Mouse (Mus musculus): Measurements from ENCODE around the gene Ccdc162. TPM values are rescaled to one million over a fixed set of nuclear protein-coding genes. Genes with fewer than 3 reads are reported as not detected.
"Not testable (repeated sequence)": the region's sequence is repeated elsewhere in the genome, so short reads cannot be mapped to it uniquely, and the experiment has no call there.

Gene Ccdc162
- total RNA-seq, 2 experiments from 2014 or later: 0.38 to 0.88 TPM

DNA sequence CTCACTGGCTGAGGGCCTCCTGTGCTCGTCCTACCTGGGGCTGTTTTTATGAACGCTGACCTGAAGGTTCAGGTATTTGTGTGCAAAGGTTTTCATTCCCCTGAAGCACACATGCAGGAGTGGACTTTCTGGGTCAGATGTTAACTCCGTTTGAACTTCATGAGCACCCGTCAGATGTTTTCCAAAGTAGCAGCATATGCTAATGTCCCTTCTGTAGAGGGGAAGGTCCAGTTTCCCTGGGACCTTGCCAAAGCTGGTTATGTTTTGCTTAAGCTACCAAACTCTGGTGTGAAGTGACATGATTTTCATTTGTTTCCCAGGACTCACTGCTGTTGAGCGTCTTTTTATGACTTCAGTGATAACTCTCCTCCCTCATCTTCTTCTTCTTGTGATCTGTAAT is 16.8 kb downstream of the Ccdc162 start:
- no peak for DNase-seq
- intact Hi-C loops (cut with DNase I): loop anchor here (10.0 kb wide), 2 partner anchors 115 to 595 kb away; no protein-coding TSS in a partner anchor

DNA sequence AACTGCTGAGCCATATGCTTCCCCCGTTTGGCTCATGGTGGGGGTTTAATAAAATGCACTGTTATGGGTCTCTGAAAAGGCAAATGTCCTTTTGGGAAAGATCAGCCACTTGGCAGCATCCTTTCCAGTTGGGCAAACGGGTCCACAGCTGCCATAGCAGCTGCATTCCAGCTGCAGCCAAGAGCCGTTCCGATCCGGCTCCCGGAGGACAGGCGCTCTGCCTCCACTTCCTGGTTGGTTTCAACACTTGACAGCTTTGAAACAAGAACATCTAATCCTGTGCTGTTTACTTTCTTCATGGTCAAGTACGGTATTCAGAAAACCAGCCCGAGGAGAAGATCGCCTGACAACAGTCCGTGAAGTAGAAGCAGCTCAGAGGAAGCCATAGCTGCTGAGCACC is 19.4 kb downstream of the Ccdc162 start:
- DNase-seq: no peak
- intact Hi-C loops (cut with DNase I): loop anchor here (10.0 kb wide), 2 partner anchors 118 to 598 kb away; no protein-coding TSS in a partner anchor

DNA sequence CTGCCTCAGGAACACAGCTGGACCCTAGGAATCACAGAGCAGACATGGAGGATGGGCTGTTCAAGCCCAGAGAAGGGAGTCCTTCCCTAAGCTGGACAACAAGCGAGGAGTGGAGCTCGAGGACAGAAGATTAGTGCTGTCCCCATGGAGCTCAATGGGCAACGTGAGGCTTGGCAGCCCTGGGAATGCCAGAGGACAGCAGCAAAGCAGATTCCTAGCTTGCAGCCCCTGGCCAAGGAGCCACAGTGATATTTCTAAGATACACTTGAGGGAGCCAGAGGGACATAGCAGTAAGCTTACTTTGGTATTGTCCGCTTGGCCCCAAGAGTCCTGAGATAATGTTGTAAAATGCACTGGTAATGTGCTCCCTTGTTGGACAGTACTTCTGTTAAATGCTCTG is 25.5 kb downstream of the Ccdc162 start:
- intact Hi-C loops (cut with DNase I): loop anchor here (10.0 kb wide), 2 partner anchors 124 to 604 kb away; no protein-coding TSS in a partner anchor
- DNase-seq: no peak

DNA sequence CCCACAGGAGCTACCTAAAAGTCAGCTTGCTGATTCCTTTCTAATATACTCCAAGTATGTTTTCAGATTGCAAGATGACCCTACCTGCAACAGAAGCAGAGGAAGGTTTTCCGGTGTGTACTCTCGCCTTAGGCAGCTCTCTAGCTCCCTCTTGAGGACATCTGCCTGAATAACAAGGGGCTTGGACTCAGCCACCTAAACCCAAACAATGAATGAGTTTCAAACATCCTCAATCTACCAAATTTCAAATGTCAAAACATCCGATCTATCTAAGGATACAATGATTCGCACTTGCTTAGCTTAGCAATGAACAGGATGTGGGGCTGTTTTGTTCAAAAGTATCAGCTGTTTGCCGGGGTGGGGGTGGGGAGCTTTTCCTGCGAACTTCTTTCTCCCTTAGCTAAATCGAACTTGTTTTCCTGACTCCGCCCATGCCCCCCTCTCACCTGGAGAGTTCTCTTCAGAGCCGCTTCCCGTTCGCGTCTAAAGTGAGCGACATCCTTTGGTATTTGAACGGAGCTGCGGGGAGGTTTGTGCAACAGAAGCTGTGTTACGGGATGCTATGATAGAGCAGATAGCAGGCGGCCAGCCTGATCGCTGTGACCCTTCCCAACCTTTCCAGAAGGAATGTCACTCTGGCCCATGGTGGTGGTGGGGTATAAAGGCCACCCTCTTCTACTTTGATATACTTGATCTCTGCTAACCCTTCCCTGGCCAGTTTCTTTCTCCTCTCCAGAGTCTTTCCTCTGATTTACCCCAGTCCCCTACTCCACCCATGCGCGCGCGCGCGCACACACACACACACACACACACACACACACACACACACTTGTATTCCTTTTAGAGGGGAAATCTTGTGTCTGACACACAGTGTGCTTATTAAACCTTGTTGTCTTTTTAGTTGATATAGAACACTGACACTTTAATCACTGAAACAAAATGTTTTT is 26.2 kb downstream of the Ccdc162 start:
- peak; percentile 58 for DNase-seq
- intact Hi-C loops (cut with DNase I): loop anchor here (10.0 kb wide), 3 partner anchors 125 to 605 kb away; partner anchors contain the start of genes Ak9 and Fig4

DNA sequence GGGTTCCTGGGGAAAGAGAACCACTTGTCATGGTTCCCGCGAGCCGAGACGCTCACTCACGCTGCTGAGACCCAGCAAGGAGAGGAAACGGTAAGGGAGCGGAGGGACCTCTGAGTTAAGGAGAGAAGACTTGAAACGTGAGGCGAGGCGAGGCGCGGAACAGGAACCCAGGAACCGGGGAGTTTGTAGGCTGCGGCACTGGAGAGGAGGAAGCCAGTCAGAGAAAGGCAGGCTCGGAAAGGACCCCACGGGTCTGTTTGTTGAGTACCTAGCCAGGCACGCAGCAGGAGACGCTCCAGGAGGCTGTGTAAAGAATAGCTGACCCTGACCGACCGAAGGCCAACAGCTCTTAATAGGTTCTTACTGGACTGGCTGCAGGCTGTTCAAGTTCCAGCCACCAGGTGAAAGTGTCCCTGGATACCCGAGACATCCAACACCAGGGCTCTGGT is 31.9 kb downstream of the Ccdc162 start:
- intact Hi-C loops (cut with DNase I): loop anchor here (10.0 kb wide), 1 partner anchor 380 kb away; the partner anchor contains the start of genes Ak9 and Fig4
- DNase-seq: no peak

DNA sequence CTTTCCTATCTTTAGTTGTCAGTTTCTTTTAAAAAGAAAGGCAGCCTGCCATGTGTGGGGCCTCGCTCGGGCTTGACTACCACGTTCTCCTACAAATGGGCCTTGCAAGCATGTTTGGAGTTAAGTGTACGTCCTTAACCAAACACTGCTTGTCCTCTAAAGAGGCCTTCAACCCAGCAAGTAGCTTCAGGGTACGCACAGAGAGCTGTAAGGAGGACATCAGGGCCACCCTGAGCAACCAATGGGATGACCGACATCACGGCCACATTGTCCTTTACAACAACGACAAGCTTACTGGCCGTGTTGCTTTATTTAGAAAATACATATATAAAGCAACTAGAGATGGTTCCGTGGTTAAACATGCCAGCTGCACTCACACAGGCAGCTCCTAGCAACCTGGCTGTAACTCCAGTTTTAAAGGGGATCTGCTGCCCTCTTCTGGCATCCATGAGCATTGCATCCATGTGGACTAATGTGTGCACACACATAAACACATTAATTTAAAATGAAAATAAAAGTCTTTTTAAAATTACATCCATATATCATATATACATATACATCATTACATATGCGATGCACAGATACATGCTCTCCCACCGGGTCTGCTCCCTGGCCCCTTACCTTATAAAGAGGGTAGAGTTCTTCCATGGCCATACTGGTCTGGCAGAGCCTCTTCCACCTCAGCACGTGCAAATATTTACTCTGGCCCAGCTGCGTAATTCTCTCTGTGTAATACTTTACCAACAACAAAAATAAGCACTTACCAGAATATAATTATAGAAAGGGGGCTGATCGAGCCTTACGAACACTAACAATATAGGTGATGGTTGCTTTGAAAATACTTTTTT is 33.7 kb downstream of the Ccdc162 start:
- intact Hi-C loops (cut with DNase I): loop anchor here (10.0 kb wide), 1 partner anchor 378 kb away; the partner anchor contains the start of genes Ak9 and Fig4
- peak; percentile 83 for DNase-seq

DNA sequence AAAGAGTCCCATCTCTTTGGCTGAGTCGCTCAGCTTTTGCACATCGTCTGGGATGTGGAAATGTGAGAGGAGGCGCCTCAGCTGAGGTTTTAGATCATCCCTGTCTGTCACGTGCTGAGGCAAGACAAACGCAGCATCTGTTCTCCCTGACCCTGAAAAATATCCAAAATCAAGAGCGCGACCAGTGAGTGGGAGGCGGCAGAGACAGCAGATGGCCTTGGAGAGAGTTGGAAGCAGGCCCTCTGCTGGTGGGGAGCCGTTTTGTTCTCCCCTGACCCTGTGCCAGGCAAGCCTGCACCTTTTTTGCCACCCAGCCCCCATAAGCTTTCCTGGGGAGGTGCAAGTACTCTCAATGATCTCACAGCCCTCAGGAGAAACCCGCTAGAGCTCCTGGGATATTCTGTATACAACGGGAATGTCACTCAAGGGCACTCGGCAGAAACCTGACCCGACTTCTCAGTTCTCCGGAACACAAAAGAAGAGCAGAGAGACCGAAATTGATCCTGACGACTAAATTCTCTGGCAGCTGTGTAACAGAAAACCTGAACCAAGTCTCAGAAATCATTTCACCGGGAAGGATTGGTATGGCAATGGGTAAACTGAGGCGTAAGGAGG is 37.6 kb downstream of the Ccdc162 start:
- DNase-seq: peak; percentile 91
- intact Hi-C loops (cut with DNase I): no loop called here

DNA sequence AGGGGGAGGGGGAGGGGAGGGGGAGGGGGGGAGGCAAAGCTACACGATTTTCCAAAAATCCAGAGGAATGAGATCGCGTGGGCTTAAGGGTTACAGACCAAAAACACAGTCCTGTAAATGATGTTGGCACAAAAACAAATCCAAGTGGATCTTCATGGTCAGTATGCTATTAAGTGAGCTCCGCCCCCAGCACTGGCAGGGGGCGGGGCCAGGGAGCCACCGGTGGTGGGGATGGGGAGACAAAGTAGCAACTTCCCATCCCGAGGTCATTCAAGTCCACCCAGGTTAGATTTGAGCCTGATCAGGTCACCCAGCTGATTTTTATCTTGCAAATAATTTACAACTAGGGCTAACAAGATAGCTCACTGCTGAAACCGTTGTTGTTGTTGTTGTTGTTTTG is 39.0 kb downstream of the Ccdc162 start:
- intact Hi-C loops (cut with DNase I): no loop called here
- no peak for DNase-seq

DNA sequence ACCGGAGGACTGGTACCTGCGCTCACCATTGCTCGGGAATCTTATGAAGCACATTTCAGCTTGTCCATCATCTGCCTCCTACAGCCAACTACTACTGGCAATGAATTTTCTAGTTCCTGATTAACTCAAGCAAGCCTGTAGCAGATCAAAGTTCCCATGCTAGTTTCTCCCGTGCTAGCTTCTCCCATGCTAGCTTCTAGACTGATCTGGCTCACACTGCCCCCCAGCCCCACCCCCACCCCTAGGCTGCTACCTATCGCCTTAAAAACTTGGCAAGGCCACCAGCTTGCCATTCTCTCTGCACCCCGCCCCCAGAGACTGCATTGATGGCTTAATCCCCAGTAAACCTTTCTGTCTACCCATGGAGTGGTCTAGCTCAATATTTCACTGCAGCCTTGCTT is 39.8 kb downstream of the Ccdc162 start:
- intact Hi-C loops (cut with DNase I): no loop called here
- no peak for DNase-seq

DNA sequence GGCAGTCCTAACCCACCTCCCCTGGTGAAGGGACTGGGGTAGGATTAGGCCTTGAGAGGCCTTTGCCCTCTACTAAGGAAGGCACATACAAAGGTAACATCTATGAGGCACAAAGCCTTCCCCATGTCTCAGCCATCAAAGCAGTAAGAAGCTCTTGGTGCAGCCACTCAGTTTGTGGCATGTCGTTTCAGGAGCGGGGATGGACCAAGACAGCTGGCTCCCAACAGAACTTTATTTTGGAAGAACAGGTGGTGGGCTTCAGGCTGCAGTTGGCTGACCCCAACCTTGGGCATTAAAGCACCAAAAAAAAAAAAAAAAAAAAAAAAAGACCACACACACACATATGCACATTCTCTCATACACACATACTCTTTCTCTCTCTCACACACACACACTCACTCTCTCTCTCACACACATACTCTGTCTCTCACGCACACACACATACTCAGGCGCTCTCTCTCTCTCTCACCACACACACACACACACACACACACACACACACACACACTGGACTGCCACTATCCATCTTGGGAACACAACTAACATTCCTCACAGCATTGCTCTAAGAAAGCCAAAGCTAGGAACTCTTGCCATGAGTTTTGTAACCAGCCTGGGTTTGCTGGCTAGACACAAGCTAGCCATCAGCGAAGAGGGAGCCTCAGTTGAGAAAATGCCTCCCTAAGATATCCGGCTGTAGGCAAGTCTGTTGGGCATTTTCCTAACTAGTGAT is 40.4 kb downstream of the Ccdc162 start:
- no peak for DNase-seq
- intact Hi-C loops (cut with DNase I): no loop called here

DNA sequence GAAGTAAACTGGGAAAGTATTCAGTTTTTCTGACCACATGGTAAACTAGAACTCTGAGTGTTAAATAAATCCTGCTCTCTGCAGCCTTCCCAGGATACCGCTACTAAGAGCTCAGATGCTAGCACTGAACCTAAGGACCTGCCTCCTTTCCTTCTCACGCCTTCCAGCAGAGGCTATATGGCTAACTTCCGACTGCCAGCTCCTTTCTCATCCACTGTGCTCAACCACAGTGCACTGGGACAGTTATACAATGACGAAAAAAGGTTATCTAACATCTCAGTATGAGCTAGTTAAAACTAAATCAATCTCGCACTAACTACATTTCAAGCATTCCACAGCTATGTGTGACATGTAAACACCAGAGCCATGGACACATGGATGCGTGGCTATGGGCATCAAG is 41.2 kb downstream of the Ccdc162 start:
- intact Hi-C loops (cut with DNase I): no loop called here

DNA sequence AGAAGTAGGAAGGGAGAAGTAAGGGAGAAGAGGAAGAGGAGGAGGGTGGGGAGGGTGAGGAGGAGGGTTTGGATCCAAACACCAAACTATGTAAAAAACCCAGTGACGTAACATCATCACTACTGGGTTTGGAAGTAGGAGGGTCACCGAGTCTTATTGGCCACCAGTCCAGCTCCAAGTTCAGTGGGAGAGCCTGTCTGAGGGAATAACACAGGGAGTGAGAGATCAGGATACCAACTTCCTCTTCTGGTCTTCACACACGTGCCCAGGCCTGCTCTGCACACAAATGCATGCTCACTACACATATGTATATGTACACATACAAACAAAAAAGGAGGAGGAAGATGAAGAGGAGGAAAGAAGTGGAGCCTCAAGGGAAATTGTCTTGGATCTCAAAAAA is 42.1 kb downstream of the Ccdc162 start:
- DNase-seq: no peak
- intact Hi-C loops (cut with DNase I): no loop called here

More for the DNA sequence above, 41.2 kb downstream of the Ccdc162 start:
- no peak for DNase-seq

DNA sequence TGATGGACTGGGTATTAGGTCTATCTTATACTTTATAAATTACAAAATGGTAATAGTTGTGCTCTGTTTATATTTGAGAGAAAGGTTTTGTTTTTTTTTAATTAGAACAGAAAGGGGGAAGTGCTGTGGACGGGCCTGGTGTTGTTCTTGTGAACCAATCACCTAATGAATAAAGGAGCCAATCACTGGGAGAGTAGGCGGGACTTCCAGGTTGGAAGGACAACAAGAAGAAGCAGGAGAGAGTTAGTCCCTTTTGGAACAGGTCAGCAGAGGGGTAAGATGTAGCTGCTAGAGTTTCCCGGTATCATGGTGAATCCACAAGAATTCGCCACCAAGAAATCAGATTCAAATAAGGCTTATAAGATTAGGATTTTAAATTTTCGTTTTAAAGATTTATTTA is 46.2 kb downstream of the Ccdc162 start:
- DNase-seq: no peak
- intact Hi-C loops (cut with DNase I): no loop called here

DNA sequence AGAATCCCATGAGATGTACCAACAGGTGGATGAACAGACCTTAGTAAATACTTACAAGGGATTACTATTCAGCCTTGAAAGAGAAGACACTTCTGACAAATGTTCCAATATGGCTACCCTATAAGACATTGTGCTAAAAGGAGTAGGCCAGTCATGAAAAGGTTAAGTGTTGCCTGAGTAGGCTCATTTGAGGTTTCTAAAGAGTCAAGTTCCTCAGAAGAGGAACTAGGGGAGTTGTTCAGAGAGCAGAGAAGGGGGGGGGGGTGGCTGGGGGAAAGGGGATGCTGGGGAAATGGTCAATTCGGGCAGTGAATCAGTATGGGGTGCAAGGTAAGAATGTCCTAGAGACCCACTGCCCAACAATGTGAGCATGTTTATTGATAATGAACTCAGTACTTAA is 50.9 kb downstream of the Ccdc162 start:
- no peak for DNase-seq
- intact Hi-C loops (cut with DNase I): no loop called here

DNA sequence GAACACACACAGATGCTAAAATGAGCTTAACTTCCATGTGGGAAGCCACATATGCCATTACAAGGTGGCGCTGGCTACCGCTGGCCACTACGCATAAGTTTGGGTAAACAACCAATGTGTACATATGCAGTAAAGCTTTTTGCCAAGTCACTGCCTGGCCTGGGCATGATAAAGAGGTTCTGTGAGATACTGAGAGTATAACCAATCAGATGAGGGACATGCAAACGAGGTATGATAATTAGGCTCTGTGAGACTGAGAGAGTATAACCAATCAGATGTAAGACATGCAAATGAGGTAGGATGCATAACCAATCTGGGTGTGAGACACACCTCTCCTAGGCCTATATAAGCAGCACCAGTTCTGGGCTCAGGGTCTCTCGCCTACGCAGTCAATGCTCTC is 56.8 kb downstream of the Ccdc162 start:
- intact Hi-C loops (cut with DNase I); DNase-seq: not testable (repeated sequence)

DNA sequence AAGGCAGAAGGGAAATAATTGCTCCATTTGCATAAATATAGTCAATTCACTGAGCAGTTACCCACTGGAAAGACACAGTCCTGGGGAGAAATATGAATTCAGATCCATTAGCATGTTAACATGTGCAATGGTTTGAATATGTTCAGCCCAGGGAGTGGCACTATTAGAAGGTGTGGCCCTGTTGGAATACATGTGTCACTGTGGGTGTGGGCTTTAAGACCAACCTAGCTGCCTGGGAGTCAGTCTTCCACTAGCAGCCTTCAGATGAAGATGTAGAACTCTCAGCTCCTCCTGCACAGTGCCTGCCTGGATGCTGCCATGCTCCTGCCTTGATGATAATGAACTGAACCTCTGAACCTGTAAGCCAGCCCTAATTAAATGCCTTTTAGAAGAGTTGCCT is 60.8 kb downstream of the Ccdc162 start:
- intact Hi-C loops (cut with DNase I); DNase-seq: not testable (repeated sequence)

DNA sequence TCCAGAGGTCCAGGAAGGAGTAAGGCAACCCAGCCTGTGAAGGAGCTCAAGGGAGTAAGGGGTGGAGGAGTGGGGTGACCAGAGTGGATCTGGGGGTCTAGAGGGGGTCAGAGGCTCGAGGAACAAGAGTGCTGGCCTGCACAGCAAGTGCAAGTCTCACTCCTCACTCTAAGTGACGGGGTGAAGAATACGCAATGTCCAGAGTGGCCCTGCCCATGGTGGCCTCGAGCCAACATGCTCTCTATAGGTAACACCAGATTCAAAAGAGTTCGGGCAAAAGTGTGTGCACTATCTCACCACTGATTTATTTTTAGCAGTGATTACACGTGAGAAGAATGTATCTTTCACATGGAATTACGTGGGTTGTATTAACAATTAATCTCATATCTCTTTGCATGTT is 63.4 kb downstream of the Ccdc162 start:
- no peak for DNase-seq
- intact Hi-C loops (cut with DNase I): no loop called here

DNA sequence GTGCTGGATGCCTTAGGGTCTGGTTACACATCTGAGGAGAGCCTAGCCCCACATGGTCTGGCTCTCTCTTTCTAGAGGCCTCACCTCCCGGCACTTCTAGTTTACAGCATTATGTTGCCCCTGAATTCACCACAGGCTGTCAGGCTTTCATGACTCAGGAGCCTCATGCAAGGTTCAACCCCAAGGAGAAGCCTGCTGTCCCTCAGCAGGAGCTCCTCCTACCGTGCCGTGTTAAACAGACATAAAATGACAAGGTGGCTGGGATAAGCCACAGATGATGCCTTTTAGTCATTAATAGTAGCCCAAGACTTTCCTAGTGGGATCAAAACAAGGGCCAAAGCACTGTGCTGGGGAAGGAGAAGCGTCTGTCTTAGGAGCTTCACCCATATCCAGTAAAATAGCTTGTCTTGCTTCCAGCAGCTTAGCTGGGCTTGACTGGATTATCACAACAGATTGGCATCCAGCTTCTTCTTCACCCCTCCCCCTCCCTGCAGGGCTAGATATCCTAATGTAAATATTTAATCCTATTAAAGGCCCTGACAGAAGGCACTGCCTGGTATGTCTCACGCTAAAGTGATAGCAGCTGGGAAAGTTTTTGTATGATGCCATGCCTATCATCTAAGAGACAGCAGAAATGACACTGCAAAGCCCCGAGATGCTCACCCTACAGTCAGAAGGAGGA is 64.2 kb downstream of the Ccdc162 start:
- DNase-seq: peak; percentile 64
- intact Hi-C loops (cut with DNase I): no loop called here

DNA sequence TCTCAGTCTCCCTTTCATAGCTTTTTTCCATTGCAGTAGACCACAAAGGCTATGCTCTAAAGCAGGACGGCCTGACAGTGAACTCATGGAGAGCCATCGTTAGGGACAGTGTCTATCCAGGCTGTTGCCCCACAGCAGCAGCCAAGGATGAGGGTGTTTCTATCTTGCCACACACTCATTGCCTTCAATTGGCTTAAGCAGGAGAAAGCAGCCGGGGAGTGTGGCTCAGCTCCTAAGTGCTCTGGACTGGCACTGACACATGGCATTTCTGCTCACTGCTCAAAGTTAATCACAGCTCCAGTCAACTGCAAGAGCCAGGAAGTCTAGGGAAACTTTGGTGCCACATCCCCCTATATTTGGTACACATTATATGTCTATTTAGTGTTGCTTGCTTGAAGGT is 64.9 kb downstream of the Ccdc162 start:
- intact Hi-C loops (cut with DNase I): no loop called here
- DNase-seq: peak; percentile 46

Data from left cerebral cortex, postnatal 4 days (tissue).